Mouse (Mus musculus) hindbrain, postnatal 0 days (tissue): ENCODE data around the gene Higd1c. TPM values are rescaled to one million over a fixed set of nuclear protein-coding genes. Genes with fewer than 3 reads are reported as not detected.
"Not testable (repeated sequence)": the region's sequence is repeated elsewhere in the genome, so short reads cannot be mapped to it uniquely, and the experiment has no call there.

Experiments used
- ATAC-seq: fragments of 200-750 bp; cut with Nextera tagmentation; 2 replicates; pipeline ENCODE4 v1.8.0; 2017; ENCODE audit warnings: mild to moderate bottlenecking, moderate TSS enrichment, moderate library complexity
- DNase-seq: peaks from one replicate; pipeline ENCODE4 v3.0.0-alpha.2; 2015; ENCODE audit warnings: low spot score
- H3K27ac ChIP-seq: fragments of 300-500 bp; sonication (generic); 2 replicates; pipeline ENCODE4 v1.5.1; 2014; ENCODE audit warnings: mild to moderate bottlenecking
- H3K27me3 ChIP-seq: fragments of 300-500 bp; sonication (generic); 2 replicates; pipeline ENCODE4 v1.6.1; 2014; ENCODE audit warnings: low read length, mixed read lengths; ENCODE audit not compliant: insufficient read depth
- H3K36me3 ChIP-seq: fragments of 300-500 bp; sonication (generic); 2 replicates; pipeline ENCODE4 v1.6.1; 2014; ENCODE audit warnings: low read length, mixed read lengths; ENCODE audit not compliant: insufficient read depth
- H3K4me1 ChIP-seq: fragments of 300-500 bp; sonication (generic); 2 replicates; pipeline ENCODE4 v1.6.1; 2014; ENCODE audit warnings: antibody characterized with exemption, low read length, mixed read lengths; ENCODE audit not compliant: insufficient read depth
- H3K4me2 ChIP-seq: fragments of 300-500 bp; sonication (generic); 2 replicates; pipeline ENCODE4 v1.6.1; 2014; ENCODE audit warnings: low read depth, mild to moderate bottlenecking, low read length, moderate library complexity, mixed read lengths
- H3K4me3 ChIP-seq: fragments of 300-500 bp; sonication (generic); 2 replicates; pipeline ENCODE4 v1.5.1; 2014; ENCODE audit warnings: low read length
- H3K9ac ChIP-seq: fragments of 300-500 bp; sonication (generic); replicated peaks from 2 replicates; pipeline ENCODE4 v1.6.1; 2014; ENCODE audit warnings: mild to moderate bottlenecking, low read length, moderate library complexity, mixed read lengths
- H3K9me3 ChIP-seq: fragments of 300-500 bp; sonication (generic); 2 replicates; pipeline ENCODE4 v1.6.1; 2016; ENCODE audit warnings: low read length, mixed read lengths
- CTCF ChIP-seq: IDR thresholded peaks from 2 replicates; pipeline ENCODE4 v1.5.1; 2016; ENCODE audit warnings: antibody characterized with exemption, control low read depth, low read depth
- WGBS: fragments of 180-500 bp; shearing (Covaris S2); extraction: QIAGEN DNeasy Blood & Tissue Kit; methylation state at CpG from one replicate; pipeline ENCODE4 v1.1.7; 2014; 5-methylcytosine and 5-hydroxymethylcytosine counted together
- polyA plus RNA-seq: library from polyadenylated mRNA; unstranded; fragments of >200 nt; fragmentation: Nextera tagmentation; extraction: Ambion mirVana; gene quantifications from 2 replicates; pipeline ENCODE4 v1.2.1, GENCODE M21; 2015
- total RNA-seq: library from RNA; depleted of rRNA; stranded (reverse); fragments of >200 nt; gene quantifications from 2 replicates; pipeline ENCODE4 v1.2.3, GENCODE M21; 2014

Gene Higd1c
- total and polyA plus RNA-seq, 2 experiments from 2014 or later = not detected

GRCm38 (mm10) chr15:100346761-100347160 lies 17.6 kb upstream of the Higd1c start:
- H3K36me3 ChIP-seq = no peaks in the 10 kb centered on the region
- H3K9ac ChIP-seq = no peak overlapping the region
- H3K27ac ChIP-seq = no peak overlapping the region
- H3K27me3 ChIP-seq = no peaks in the 10 kb centered on the region
- H3K4me1 ChIP-seq = no peaks in the 10 kb centered on the region
- no peaks in the 10 kb centered on the region for H3K9me3 ChIP-seq
- H3K4me3 ChIP-seq = no peak overlapping the region
- no peak for TF ChIP-seq CTCF
- no peak for DNase-seq
- ATAC-seq = no peak
- H3K4me2 ChIP-seq = no peak overlapping the region
- WGBS = 60% methylated on average over 14 of the region's 14 CpGs

GRCm38 (mm10) chr15:100349496-100349895 lies 14.8 kb upstream of the Higd1c start:
- no peaks in the 10 kb centered on the region for H3K36me3 ChIP-seq
- no peak for ATAC-seq
- DNase-seq = no peak
- TF ChIP-seq CTCF = no peak
- no peaks in the 10 kb centered on the region for H3K27me3 ChIP-seq
- WGBS = 50% methylated on average over 2 of the region's 2 CpGs
- H3K4me2 ChIP-seq = no peak overlapping the region
- no peak overlapping the region for H3K4me3 ChIP-seq
- H3K4me1 ChIP-seq = no peaks in the 10 kb centered on the region
- H3K9ac ChIP-seq = no peak overlapping the region
- H3K9me3 ChIP-seq = no peaks in the 10 kb centered on the region
- no peak overlapping the region for H3K27ac ChIP-seq

- Histone ChIP-seq H3K27me3 (no peaks in the 10 kb centered on the region), H3K27ac (no peak overlapping the region), H3K9me3 (no peaks in the 10 kb centered on the region), H3K36me3 (no peaks in the 10 kb centered on the region), H3K4me2 (no peak overlapping the region), H3K9ac (no peak overlapping the region), H3K4me1 (no peaks in the 10 kb centered on the region), H3K4me3 (no peak overlapping the region)
- TF ChIP-seq CTCF = no peak
- DNase-seq (no peak), ATAC-seq (no peak)
- 74% methylated on average over 6 of the region's 6 CpGs for WGBS
Observed at GRCm38 (mm10) chr15:100351501-100352060, 12.8 kb upstream of the Higd1c start.

GRCm38 (mm10) chr15:100352711-100353250 lies 11.6 kb upstream of the Higd1c start, which contains the start of the genes Methig1 and Mettl7a2:
Gene Methig1, plus strand, starts transcription at chr15:100353149.
Gene Mettl7a2, plus strand, starts transcription at chr15:100353200.
- ATAC-seq = no peak
- Histone ChIP-seq H3K4me3 (no peak within 1 kb of the TSS), H3K27ac (no peak within 1 kb of the TSS), H3K9ac (no peak within 1 kb of the TSS), H3K36me3 (no peaks in the 10 kb centered on the region), H3K9me3 (no peaks in the 10 kb centered on the region), H3K4me2 (no peak within 1 kb of the TSS), H3K27me3 (no peaks in the 10 kb centered on the region), H3K4me1 (no peaks in the 10 kb centered on the region)
- 83% methylated on average over 10 of the region's 10 CpGs for WGBS
- no peak for TF ChIP-seq CTCF
- no peak for DNase-seq

GRCm38 (mm10) chr15:100353399-100353798 lies 10.9 kb upstream of the Higd1c start:
- H3K4me1 ChIP-seq, H3K27me3 ChIP-seq, H3K36me3 ChIP-seq, H3K4me2 ChIP-seq, H3K4me3 ChIP-seq, ATAC-seq, H3K27ac ChIP-seq, DNase-seq, H3K9ac ChIP-seq, H3K9me3 ChIP-seq: not testable (repeated sequence)
- 91% methylated on average over 22 of the region's 22 CpGs for WGBS

- H3K4me1 ChIP-seq = no peaks in the 10 kb centered on the region
- no peak overlapping the region for H3K9ac ChIP-seq
- H3K27me3 ChIP-seq = no peaks in the 10 kb centered on the region
- H3K9me3 ChIP-seq = no peaks in the 10 kb centered on the region
- no peak overlapping the region for H3K4me3 ChIP-seq
- H3K36me3 ChIP-seq = no peaks in the 10 kb centered on the region
- no peak overlapping the region for H3K4me2 ChIP-seq
- WGBS = 92% methylated on average over 5 of the region's 5 CpGs
- no peak for DNase-seq
- no peak for TF ChIP-seq CTCF
- H3K27ac ChIP-seq = no peak overlapping the region
- ATAC-seq = no peak
Observed at GRCm38 (mm10) chr15:100355876-100356275, 8.5 kb upstream of the Higd1c start.

- H3K4me2 ChIP-seq, ATAC-seq, H3K9me3 ChIP-seq, H3K36me3 ChIP-seq, H3K27ac ChIP-seq, H3K27me3 ChIP-seq, DNase-seq, H3K4me1 ChIP-seq, H3K4me3 ChIP-seq, H3K9ac ChIP-seq: not testable (repeated sequence)
- 50% methylated on average over 8 of the region's 9 CpGs for WGBS
Observed at GRCm38 (mm10) chr15:100365967-100366366, 1.6 kb downstream of the Higd1c start.
